Mouse (Mus musculus) B cell, adult 2 months (primary cell): ENCODE measurements around the gene Mta3.

Source experiments
- DNase-seq, 2 experiments: peaks; one replicate each; pipeline ENCODE4 v3.0.0; 2022

Mta3 gene

GRCm38 (mm10) chr17:83813050-83813449 lies 107.1 kb downstream of the Mta3 start:
- no peak for DNase-seq

GRCm38 (mm10) chr17:83816996-83817395 lies 111.0 kb downstream of the Mta3 start:
- no peak for DNase-seq

- no peak for DNase-seq
These were observed 113.5 kb downstream of the Mta3 start for GRCm38 (mm10) chr17:83819503-83819902.

GRCm38 (mm10) chr17:83820701-83821100 lies 114.7 kb downstream of the Mta3 start:
- DNase-seq = peak in 1 of 2 experiments; percentile 24

GRCm38 (mm10) chr17:83821876-83822275 lies 115.9 kb downstream of the Mta3 start:
- peak; percentile 66 to 76 for DNase-seq

GRCm38 (mm10) chr17:83823835-83824234 lies 117.9 kb downstream of the Mta3 start:
- peak; percentile 53 to 54 for DNase-seq

GRCm38 (mm10) chr17:83829356-83829755 lies 123.4 kb downstream of the Mta3 start:
- DNase-seq = no peak

- peak; percentile 77 to 79 for DNase-seq
These were observed 124.8 kb downstream of the Mta3 start for GRCm38 (mm10) chr17:83830616-83831292.

- DNase-seq = no peak
These were observed 128.2 kb downstream of the Mta3 start for GRCm38 (mm10) chr17:83834120-83834519.

GRCm38 (mm10) chr17:83836048-83836447 lies 130.1 kb downstream of the Mta3 start:
- no peak for DNase-seq

GRCm38 (mm10) chr17:83837659-83838190 lies 131.8 kb downstream of the Mta3 start:
- DNase-seq = no peak

- no peak for DNase-seq
These were observed 133.2 kb downstream of the Mta3 start for GRCm38 (mm10) chr17:83839132-83839531.

GRCm38 (mm10) chr17:83841011-83841410 lies 135.0 kb downstream of the Mta3 start:
- no peak for DNase-seq

GRCm38 (mm10) chr17:83843780-83844179 lies 137.8 kb downstream of the Mta3 start:
- DNase-seq = no peak

GRCm38 (mm10) chr17:83845538-83845937 lies 139.6 kb downstream of the Mta3 start:
- DNase-seq = no peak

GRCm38 (mm10) chr17:83846301-83847021 lies 140.5 kb downstream of the Mta3 start:
- peak; percentile 82 to 85 for DNase-seq

- peak in 1 of 2 experiments; percentile 53 for DNase-seq
These were observed 141.1 kb downstream of the Mta3 start for GRCm38 (mm10) chr17:83847100-83847499.

GRCm38 (mm10) chr17:83847815-83848214 lies 141.9 kb downstream of the Mta3 start, which contains the start of gene Haao:
Gene Haao (minus strand): TSS chr17:83847963.
- peak; percentile 79 to 82 for DNase-seq

- peak; percentile 42 to 53 for DNase-seq
These were observed 142.5 kb downstream of the Mta3 start for GRCm38 (mm10) chr17:83848482-83848881.

GRCm38 (mm10) chr17:83849081-83849675 lies 143.2 kb downstream of the Mta3 start:
- DNase-seq = no peak

GRCm38 (mm10) chr17:83849717-83850116 lies 143.8 kb downstream of the Mta3 start:
- no peak for DNase-seq

GRCm38 (mm10) chr17:83850458-83850857 lies 144.5 kb downstream of the Mta3 start:
- peak; percentile 91 to 92 for DNase-seq

- DNase-seq = peak in 1 of 2 experiments; percentile 59
These were observed 144.9 kb downstream of the Mta3 start for GRCm38 (mm10) chr17:83850864-83851263.
